ENCODE assay signal across 8 mouse cellular contexts in the genomic region with DNA sequence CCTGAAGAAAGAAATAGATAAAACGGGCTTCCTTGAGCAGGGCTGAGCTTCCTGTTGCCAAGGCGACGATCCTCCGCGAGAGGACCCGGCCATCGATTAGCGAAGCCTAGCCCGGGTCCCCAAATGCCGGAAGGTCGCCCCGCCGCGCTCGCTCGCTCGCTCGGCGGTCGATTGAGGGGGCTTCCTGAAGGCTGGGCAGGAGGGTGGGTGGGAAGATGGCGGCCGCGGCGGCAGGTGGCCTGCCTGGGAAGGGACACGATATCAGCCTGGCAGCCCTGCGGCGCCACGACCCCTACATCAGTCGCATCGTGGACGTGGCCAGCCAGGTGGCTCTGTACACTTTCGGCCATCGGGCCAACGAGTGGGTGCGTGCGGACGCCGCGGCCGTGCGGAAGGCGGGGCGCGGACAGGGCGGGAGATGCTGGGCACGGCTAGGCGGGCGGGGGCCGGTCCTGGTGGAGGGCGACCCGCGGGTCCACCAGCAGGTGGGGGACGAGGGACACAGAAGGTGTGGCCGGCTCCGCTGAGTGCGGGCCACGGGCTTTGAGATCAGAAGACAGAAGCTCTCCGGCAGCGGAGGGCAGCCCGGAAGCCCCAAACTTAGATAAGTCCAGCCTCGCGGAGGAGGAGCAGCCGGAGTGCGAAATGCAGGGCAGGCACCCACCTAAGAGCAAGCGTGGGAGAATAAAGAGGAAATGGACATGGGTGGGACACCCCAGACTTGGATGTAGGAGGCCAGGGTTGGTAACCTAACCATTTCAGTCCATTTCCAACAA. TPM values are rescaled to one million over a fixed set of nuclear protein-coding genes. Genes with fewer than 3 reads are reported as not detected.
DNase-seq lines count a peak whose midpoint lies in the region; ATAC-seq lines count a peak whose summit lies in the region.

A gene (plus strand): TSS at position 176 of the 776 bp plus-strand sequence.

- H3K4me3 ChIP-seq in intestine, embryonic 14.5 days (ENCODE audit: low read depth, low read length), result peak within 1 kb of the TSS; percentile 89

- peak; percentile 95 for ATAC-seq in intestine, embryonic 14.5 days (replicated peaks; ENCODE audit: low FRiP score, low TSS enrichment, low read depth)

- peak within 1 kb of the TSS; percentile 87 for H3K27ac ChIP-seq in intestine, embryonic 14.5 days (ENCODE audit: low read depth)

- no peaks in the 10 kb centered on the region for H3K27me3 ChIP-seq in intestine, embryonic 14.5 days (replicated peaks; ENCODE audit: control insufficient read depth, insufficient read depth, low read length)

- WGBS in intestine, embryonic 14.5 days, result under 1% methylated on average over 65 of the region's 65 CpGs

- no peaks in the 10 kb centered on the region for H3K36me3 ChIP-seq in intestine, embryonic 14.5 days (ENCODE audit: control insufficient read depth, insufficient read depth, low read length)

- no peaks in the 10 kb centered on the region for H3K9me3 ChIP-seq in intestine, embryonic 14.5 days (ENCODE audit: control insufficient read depth, low read length)

- DNase-seq in adrenal gland, adult (ENCODE audit: inconsistent age in 2 of 2, low spot score in 1 of 2), result peak; percentile 91 to 96
- DNase-seq in embryo, embryonic 10.5 days (ENCODE audit: low spot score), result peak; percentile 94
- DNase-seq in gastrocnemius, postnatal 25 days, result peak; percentile 87
- DNase-seq in intestine, embryonic 14.5 days (ENCODE audit: low spot score), result peak; percentile 96
- peak; percentile 89 to 92 for DNase-seq in left cerebral cortex, postnatal 14 days (ENCODE audit: low spot score in 2 of 2)
- DNase-seq in mesoderm, embryonic 11.5 days (ENCODE audit: low read depth, low spot score), result peak; percentile 94
- peak; percentile 83 to 88 for DNase-seq in right cerebral cortex, postnatal 36 days (ENCODE audit: low spot score in 2 of 2)
- peak; percentile 93 for DNase-seq in yolk sac, embryonic 10.5 days (ENCODE audit: low spot score)

- peak within 1 kb of the TSS; percentile 71 for H3K9ac ChIP-seq in intestine, embryonic 14.5 days (ENCODE audit: low read length)

- H3K4me2 ChIP-seq in intestine, embryonic 14.5 days (ENCODE audit: low read length), result peak within 1 kb of the TSS; percentile 64

- intact Hi-C loops in left cerebral cortex, postnatal 14 days (cut with DNase I), result loop anchor here (5.0 kb wide), 1 partner anchor 68 kb away; no protein-coding TSS in a partner anchor

- H3K4me1 ChIP-seq in intestine, embryonic 14.5 days (replicated peaks; ENCODE audit: control insufficient read depth, insufficient read depth, low read length), result peaks cover 5% of the 10 kb centered on the region; the same call in 1 of the 2 replicates

RNA-seq across cellular contexts. Expression of the gene that starts here (rescaled TPM):
- total RNA-seq in gastrocnemius, postnatal 25 days (2021), result 1 to 10 TPM; 3.9 to 4.2 TPM
- polyA plus RNA-seq in intestine, embryonic 14.5 days (2014; fragmentation: Nextera tagmentation; extraction: Ambion mirVana), result 9.8 and 11.1 TPM in 2 replicates
- 10 to 100 TPM; 11.7 to 14.5 TPM for total RNA-seq in left cerebral cortex, postnatal 14 days (2021)

Comparison
In these comparisons a context has a peak if more than half of its experiments do, and no peak if none do; other contexts are left out.
1. Peak in every context shown above with its lines: DNase-seq, ATAC-seq, H3K4me3 ChIP-seq and H3K27ac ChIP-seq.